Mouse (Mus musculus) heart, postnatal 4 days (tissue): ENCODE measurements at regions not wholly inside any gene's neighbourhood (a gene's known extent, or its start where the extent isn't known, plus 50 kb on each side); places are given as distances from the start of the nearest gene placed in this dataset.

ENCODE experiments used
- DNase-seq: peaks from one replicate; pipeline ENCODE4 v3.0.0; 2021

GRCm38 (mm10) chr10:117445801-117446490, 66.1 kb upstream of the Cpsf6 start:
- DNase-seq: no peak

- no peak for DNase-seq
Observed at GRCm38 (mm10) chr10:117445181-117445790, 65.5 kb upstream of the Cpsf6 start.

GRCm38 (mm10) chr10:117444761-117445160, 64.9 kb upstream of the Cpsf6 start:
- no peak for DNase-seq

- no peak for DNase-seq
Observed at GRCm38 (mm10) chr10:117443426-117444350, 63.9 kb upstream of the Cpsf6 start.

GRCm38 (mm10) chr10:117441979-117442803, 62.4 kb upstream of the Cpsf6 start:
- DNase-seq: no peak

GRCm38 (mm10) chr10:117441121-117441978, 61.5 kb upstream of the Cpsf6 start:
- no peak for DNase-seq

GRCm38 (mm10) chr10:117440225-117440976, 60.6 kb upstream of the Cpsf6 start:
- no peak for DNase-seq

GRCm38 (mm10) chr10:117439206-117440110, 59.6 kb upstream of the Cpsf6 start:
- DNase-seq: no peak

GRCm38 (mm10) chr10:117438614-117439193, 58.9 kb upstream of the Cpsf6 start:
- no peak for DNase-seq

- DNase-seq: no peak
Observed at GRCm38 (mm10) chr10:117437970-117438369, 58.2 kb upstream of the Cpsf6 start.

GRCm38 (mm10) chr10:117436875-117437715, 57.3 kb upstream of the Cpsf6 start:
- DNase-seq: peak; percentile 52

- no peak for DNase-seq
Observed at GRCm38 (mm10) chr10:117436308-117436874, 56.6 kb upstream of the Cpsf6 start.

- no peak for DNase-seq
Observed at GRCm38 (mm10) chr10:117435734-117436121, 55.9 kb upstream of the Cpsf6 start.

GRCm38 (mm10) chr10:117434871-117435733, 55.3 kb upstream of the Cpsf6 start:
- DNase-seq: peak; percentile 94

- no peak for DNase-seq
Observed at GRCm38 (mm10) chr10:117434293-117434842, 54.6 kb upstream of the Cpsf6 start.

- DNase-seq: no peak
Observed at GRCm38 (mm10) chr10:117433547-117434292, 53.9 kb upstream of the Cpsf6 start.
